Mouse (Mus musculus): ENCODE results near the gene Nanos3. TPM values are rescaled to one million over a fixed set of nuclear protein-coding genes. Genes with fewer than 3 reads are reported as not detected.

Nanos3 gene
- 1 to 10 TPM in 1 of 2 experiments, not detected in 1; 2.3 TPM for total RNA-seq (2021)
- long read RNA-seq, experiment 1, partial matches to known transcripts: 0 of 2 reads
- long read RNA-seq, experiment 1, other reads (novel, unspliced or antisense): 2 of 2 reads
- long read RNA-seq, experiment 2, partial matches to known transcripts: 0 of 3 reads
- long read RNA-seq, experiment 2, other reads (novel, unspliced or antisense): 3 of 3 reads

DNA sequence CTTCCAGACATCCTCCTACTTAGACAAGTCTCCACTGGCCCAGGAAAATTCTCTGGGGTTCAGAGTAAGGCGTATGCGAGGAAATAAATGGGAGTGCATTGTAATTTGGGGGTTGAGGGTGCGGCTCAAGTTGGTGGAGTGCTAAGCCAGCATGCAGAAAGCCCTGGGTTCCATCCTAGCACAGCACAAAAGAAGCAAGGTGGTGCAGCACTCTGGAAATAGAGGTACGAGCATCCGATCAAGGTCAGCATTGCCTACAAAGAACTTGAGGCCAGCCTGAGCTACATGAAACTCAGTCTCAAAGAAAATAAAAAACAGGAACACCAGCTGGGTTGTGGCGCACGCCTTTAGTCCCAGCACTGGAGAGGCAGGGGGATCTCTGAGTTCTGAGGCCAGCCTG lies at the start of gene Nanos3:
Gene Nanos3 (minus strand): TSS at position 101 of the 400 bp plus-strand sequence.
- no peak for DNase-seq

DNA sequence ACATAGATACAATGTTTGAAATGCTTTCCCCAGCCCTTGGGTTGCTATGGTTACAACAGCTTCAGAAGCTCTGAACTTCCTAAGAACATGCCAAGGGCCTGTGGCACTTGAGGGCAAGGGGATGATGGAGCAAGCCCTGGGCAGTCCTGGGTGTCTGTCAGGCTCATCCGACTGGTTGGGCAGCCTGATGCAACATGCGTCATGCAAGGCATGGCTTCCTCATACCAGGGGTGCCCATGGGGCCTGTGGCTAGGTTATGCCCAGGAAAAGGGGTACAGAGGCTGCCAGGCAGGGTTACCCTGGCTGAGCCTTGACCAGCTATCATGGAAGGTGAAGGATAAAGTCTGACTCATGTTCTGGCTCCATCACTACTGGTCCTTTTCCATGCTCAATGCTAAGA lies 48.0 kb upstream of the Nanos3 start:
- DNase-seq: peak; percentile 69 to 79

DNA sequence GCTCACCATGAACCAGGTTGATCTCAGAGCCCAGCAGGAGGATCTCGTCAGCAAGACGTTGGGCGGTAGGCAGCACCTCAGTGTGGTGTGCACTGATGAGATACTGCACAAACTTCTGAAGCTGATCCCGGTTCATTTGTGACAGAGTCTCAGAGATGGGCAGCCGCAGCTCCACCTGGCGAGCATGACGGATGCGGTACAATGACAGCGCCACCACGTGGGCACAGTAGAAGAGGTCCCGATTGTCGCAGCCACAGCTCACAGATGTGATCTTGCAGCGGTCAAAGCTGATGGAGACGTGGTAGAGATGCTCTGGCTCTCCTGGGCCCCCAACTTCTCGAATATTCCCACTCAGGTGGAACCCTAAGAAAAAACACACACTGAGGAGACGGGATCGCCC lies 45.7 kb upstream of the Nanos3 start:
- no peak for DNase-seq

DNA sequence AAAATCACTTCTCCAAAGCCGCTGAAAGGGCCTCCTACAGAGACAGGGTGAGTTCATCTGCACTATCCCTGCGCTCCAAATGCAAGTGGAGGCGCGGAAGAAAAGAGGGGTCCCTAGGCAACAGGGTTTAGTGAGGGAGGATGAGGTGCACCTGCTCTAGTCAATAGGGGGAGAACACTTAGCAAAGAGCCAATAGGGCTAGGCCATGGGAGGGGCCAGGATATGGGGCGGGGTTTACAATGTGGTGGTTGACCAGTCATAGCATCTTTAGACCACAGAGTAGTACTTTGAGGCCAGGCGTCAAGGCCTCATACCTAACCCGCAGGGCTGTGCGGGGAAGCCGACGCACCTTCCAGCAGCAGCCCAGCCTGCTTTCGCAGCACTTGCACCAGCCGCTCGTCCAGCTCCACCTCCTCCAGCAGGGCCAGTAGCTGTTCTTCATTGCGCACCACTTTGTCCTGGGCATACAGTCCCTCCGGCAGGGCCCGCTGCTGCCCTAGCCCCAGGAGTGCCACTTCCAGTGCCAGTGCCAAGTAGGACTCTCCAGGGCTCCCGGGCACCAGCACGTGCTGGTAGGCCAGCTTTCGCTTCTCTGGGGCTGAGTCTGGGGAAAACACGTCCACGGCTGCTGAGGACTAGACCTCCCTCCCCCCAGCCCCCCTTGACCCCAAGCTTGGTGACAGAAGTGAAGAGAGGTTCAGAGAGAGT lies 38.5 kb upstream of the Nanos3 start:
- DNase-seq: peak in 1 of 2 experiments; percentile 57

DNA sequence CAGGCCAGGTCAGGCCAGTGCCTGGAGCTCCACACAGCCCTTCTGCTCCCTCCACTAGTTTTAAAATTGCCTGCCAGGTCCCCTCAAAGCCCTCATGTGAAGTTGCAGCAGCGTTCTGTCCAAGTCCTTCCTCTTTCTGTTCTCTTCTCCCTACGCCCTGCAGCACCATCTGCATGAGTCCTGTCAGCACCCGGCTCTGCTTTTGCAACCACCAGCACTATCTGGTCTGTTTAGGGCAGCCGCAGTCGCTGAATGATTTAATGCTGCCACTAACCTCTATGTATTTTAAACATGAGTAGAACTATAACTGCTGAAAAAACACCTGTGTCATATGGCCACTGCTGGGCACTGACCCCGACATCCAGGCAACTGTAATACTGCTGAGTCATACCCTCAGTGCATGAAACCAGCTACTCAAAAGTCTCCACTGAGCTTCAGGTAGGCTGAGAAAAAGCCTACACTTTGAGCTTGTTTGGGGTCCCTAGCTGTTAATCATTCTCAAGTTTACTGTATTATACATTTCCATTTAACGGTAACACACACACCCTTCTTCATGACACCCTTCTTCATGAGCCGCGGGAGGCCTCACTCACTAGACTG lies 37.6 kb upstream of the Nanos3 start:
- no peak for DNase-seq

DNA sequence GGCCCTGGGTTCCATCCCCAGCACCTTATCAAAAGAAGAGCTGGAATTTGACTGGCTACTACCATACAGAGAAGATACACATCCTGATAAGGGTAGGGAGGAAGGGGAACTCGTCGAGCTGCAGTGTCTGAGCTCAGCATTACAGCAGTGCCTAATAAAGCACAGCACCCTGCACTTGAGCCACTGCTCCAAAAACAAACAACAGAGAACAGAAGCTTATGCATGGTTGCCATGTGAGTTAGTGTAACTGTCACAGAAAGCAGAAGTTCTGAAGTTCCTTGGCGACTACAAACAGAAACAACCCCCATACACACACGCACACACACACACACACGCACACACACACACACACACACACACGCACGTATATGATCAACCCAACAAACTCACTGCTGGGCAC lies 35.1 kb upstream of the Nanos3 start:
- no peak for DNase-seq

DNA sequence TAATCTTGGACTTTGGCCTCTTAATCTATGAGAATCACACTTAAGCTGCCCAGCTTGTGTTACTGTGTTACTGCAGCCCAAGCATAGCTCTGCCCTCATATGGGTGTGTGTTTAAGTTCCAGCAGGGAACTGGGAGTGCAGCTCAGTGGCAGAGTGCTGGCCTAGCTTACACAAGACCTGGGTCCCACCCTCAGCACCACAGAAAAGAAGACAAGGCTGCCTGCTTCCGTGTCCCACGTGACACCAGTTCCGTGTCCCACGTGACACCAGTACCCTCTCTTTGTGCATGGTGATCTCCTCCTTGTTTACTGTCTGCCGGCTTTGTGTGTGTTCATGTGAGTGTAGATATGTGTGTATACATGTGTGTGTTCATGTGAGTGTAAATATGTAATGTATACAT lies 33.1 kb upstream of the Nanos3 start:
- DNase-seq: no peak

DNA sequence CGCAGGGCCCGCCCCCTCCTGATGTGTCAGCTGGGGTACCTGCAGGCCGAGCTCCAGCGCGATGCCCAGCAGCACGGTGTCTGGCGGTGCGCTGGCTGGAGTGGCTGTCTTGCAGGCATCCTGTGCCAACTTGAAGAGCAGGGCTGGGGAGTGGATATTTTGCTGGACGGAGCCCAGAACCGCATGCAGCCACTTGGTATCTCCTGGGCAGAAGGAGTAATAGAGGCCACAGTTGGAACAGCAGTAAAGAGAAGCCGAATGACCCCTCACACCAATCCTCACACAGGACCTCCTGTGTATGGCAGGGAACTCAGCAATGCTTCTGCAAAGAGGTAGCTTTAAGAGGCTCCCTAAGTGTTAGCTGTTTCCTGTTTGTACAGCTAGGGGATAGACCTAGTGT lies 32.2 kb upstream of the Nanos3 start:
- DNase-seq: no peak

DNA sequence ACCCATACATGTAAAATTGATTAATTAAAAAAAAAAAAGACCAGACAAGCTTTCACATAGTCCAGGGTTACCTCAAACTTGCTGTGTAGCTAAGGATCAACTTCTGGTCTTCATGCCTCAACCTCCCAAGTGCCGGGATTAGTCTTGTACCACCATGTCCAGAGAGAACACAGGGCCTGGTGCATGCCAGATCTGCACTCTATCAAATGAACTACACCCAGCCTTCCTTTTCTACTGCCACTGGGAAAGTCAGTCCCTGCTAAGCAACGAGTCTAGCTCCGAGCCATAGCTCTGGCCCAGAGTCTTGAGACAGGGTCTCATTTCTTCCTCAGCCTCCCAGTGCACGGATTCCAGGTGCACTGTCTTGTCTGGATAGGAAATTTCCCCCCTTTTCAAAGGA lies 28.3 kb upstream of the Nanos3 start:
- DNase-seq: no peak

DNA sequence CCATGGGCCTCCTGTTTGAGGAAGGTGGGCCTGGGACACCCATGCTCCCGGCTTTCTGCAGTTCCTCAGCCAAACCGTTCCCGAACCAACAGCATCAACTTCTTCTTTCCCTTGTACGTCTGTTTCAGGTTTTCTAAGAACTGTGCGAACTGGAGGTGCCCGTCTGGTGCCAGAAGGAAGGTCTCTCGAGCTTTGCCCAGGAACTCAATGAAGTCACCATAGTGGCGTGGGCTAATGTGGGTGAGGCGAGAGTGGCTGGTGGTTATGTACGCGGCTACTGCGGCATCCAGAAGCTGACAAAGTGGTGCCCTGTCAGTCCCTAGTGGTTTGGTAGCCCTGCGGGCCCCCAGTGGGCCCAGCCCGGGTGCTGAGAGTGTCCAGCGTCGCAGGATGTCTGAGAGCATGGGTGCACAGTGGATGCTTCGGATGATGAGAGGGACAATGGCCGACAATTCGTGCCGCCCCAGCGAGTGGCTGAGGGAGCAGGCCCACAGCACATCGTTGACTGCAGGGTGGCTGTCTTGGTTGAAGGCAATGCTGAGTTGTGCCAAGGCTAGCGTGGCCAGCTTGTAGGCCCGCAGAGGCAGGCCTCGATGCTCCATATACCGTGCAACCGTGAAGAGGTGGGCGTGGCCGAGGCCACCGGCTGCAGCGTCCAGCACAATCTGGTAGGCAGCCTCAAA lies 27.0 kb upstream of the Nanos3 start:
- DNase-seq: no peak

DNA sequence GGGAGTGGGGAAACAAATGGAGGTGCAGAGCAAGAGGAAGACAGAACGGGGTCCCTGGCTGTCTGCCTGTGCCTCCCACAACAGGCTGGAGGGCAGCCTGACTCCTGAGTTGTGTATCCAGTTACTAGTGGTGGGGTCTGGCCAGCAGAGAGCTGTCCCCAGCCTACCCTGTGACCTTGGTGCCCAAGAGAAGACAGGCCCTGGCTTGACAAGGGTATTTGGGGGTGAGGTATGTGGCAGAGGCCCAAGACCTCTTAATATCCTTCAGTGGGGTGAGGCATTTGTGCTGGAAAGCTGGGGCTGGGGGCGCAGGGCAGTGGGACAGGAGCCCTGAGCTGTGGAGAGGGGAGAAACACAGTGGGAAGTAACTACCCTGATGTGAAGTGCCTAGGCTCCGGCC lies 26.2 kb upstream of the Nanos3 start:
- no peak for DNase-seq

DNA sequence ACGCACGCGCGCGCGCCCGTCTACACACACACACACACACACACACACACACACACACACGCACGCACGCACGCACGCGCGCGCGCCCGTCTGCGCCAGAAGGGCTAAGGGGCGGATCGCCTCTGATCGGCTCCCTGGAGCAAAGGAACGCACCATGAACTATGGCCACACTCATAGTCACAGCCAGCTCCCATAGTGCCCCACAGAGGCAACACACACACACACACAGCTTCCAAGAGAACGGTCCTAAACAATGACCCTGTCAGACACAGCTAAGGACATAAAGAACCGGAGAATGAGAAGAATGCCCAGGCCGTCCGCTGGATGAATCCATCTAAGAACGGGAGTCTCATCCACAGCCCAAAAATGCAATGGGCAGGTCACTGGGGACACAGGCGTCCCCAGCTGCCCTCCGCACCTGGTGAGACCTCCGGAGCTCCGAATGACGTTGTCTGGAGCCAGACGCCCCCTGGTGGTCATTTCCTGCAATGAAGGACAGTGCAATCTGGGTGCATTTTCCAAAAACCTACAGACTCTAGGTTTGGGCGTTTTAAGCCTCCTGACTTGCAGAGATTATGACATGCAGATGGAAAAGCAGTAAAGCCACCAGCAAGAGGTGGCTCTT lies 25.3 kb upstream of the Nanos3 start:
- DNase-seq: peak; percentile 84 to 89

DNA sequence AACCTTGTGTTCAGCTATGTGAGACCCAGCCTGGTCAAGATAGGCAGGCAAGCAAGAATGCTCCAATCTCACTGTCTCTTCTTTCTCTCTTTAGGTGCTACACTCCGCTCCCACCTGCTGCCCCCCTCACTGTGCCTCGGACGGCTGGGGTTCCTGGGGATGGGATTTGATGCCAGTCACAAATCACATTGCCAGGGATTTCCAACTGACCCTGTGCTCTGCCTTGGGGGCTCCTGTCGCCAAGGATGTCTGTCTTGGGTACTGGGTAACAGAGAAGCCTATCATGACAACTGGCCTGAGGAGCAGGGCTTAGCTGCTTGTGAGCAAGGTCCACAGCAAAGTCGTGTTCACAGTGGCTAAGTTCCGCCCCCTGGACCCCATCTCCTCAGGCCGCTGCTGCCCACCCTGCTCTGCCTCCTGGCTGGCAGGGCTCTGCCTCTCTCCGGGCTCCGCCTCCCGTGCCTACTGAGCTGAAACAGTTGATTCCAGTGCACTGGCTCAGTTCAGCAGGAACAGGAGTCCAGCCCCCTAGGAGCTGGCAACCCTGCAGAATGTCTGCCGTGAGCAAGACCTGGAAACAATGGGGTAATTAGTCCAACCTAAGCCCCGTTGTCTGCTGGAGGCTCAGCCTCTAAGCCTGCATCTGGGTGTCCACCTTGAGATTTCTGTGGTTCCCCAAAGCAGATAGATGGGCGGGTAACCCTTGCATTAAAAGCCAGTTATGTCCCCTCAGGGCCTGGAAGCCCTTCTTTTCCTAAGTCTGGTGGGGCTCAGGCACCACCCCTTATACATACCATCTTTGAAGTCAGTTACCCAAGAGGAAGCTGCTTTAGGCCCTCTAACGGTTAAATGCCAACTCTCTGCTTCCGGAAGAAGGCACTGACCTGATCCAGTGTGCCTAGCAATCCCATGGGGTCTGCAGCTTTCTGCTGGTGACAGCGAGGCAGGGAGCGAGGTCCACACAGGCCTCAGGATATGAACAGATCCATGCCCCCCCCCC lies 23.7 kb upstream of the Nanos3 start:
- DNase-seq: no peak

DNA sequence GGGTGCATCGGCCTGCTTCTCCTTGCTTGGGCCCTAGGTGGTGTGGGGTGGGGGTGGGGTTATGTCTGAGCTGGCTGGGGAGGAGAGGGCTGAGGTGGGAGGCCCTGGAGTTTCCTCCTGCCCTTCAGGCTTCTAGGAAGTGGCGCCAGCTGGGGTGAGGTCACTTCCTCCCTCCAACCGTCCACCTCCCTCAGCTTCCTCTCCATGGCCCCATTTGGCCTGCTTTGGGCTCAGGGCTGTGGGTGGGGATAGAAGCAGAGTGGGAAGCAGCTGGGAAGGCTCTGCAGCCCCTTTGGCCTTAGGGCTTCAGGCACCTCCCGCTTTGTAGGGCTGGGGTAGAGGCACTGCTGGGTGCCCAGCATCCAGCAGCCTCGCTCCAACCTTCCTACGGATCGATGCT lies 22.8 kb upstream of the Nanos3 start:
- peak; percentile 62 to 71 for DNase-seq

DNA sequence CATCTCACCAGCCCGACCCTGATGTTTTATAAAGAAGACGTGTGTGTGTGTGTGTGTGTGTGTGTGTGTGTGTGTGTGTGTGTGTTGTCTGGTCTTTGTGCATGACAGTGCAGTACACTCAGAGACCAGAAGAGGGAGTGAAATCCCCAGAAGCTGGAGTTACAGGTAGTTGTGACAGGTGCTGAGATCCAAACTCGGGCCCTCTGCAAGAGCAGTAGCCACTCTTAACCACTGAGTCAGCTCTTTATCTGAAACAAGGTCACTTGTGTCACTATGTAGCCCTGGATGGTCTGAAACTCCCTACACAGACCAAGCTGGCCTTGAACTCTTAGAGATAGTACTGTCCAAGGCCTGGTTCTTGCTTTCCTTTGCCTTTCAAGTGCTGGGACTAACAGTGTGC lies 21.6 kb upstream of the Nanos3 start:
- DNase-seq: no peak

DNA sequence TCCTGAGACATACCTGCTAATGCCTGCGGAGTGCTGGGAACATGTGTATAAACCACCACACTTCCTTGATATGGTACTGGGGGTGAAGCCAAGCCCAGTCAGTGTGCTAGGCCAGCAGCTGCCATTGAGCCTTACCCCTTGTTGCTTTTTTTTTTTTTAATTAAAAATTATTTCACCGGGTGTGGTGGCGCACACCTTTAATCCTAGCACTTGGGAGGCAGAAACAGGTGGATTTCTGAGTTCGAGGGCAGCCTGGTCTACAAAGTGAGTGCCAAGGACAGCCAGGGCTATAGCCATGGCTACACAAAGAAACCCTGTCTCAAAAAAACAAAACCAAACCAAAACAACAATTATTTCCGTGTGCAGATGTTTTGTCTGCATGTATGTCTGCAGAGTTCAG lies 20.1 kb upstream of the Nanos3 start:
- DNase-seq: no peak

DNA sequence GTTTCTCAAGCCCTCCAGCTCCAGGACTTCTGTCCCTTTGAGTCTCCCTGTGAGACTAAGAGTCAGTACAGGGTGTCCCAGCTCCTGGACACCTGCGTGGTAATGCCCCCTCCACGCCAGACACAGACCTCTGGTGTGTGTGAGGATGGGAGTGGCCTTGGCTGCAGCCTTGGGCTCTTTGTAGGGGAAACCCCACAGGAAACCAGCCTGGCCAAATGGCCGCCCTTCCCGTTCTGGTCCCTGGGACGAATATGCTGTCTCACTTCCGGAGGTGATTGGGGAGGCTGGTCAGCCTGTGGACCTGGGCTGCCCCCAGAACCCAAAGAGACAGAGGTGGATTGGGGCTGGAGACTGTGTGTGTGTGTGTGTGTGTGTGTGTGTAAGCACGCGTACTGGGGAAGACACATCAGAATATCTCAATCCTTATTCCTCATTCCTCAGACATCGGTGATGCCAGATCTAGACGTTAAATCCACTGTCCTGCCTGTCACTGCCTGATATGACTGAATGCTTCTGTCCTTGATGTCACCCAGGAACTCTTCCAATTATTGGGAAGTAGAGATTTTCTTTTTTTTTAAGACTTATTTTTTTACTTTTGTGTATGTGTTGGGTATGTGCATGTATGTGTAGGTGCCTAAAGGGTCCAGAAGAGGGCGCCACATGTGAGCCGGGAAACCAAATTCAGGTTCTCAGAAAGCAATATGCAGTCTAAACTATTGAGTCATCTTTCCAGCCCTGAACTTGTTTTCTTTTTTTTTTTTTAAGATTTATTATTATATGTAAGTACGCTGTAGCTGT lies 19.2 kb upstream of the Nanos3 start:
- DNase-seq: peak; percentile 84 to 86

DNA sequence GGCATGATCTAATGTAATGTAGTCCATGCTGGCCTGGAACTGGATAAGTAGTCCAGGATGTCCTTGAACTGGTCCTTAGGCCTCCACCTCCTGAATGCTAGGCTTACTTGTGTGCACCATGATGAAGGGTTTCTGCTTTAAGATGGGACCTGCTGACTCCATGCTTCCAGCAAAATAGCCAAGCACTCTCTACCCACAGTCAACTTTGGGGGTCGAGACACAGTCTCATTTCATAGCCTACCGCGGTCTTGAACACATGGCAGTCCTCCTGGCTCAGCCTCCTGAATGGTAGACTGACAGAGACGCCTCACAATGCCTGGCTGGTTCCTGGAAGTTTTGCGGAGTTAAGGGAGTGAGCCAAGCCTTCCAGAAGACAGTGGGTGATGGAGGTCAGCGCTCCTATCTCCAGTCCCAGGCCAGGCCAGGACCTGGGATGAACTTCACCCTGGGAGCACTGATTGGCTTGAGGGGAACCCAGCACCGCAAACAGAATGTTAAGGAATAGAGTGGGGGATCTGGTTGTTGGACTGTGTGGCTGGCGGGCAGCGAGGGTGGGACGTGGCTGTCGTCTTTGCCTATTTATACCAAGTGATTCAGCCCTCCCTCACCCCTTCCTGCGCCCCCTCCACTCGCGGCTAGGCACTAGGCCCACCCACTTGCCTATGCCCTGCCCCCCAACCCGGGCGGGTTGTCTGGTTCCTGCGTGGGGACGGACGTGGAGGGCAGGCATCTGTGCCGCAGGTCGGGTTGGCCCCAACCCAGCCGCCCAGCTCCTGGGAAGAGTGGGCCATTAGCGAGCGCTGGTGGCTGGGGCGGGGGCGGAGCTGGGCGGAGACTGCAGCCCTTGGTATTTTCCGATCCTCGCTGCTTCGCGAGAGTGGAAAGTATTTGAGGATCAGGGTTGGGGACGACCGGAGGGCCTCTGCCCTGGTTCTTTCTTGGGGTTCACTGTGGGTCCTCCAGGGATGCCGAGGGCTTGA lies 18.2 kb upstream of the Nanos3 start:
- peak; percentile 93 to 95 for DNase-seq

DNA sequence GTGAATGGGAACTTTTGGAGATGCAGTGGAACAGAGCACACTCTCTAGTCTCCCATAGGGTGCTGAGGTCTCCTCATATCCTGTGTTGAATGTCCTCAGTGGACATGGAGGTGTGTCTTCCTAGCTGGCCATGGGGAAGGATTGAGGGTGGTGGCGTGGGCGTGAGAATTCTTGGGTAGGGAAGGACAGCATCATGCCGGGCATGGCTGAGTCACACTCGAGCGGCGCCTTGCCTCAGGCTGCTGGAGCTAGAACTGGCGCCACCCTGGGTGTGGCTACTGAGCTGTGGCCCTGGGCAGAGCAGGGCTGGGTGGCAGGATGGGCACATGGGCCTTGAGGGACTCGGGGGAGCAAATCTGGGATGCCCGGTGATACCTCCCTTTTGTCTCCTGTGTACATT lies 17.4 kb upstream of the Nanos3 start:
- DNase-seq: peak; percentile 84 to 88

Measured in adrenal gland, postnatal 36 days (tissue).